Mouse (Mus musculus) midbrain, embryonic 10.5 days (tissue): ENCODE results near the gene Zfp64. TPM values are rescaled to one million over a fixed set of nuclear protein-coding genes. Genes with fewer than 3 reads are reported as not detected.
A peak's percentile ranks its signal among the peaks of the same experiment; 100 is the strongest.

Source experiments
- DNase-seq: peaks from one replicate; pipeline ENCODE4 v3.0.0-alpha.2; 2017; ENCODE audit warnings: low spot score
- H3K27ac ChIP-seq: fragments of 300-500 bp; sonication (generic); replicated peaks from 2 replicates; pipeline ENCODE4 v1.5.1; 2016; ENCODE audit warnings: mild to moderate bottlenecking
- H3K27me3 ChIP-seq: fragments of 300-500 bp; sonication (generic); 2 replicates; pipeline ENCODE4 v1.6.1; 2016; ENCODE audit warnings: low read depth, mild to moderate bottlenecking; ENCODE audit not compliant: poor library complexity, severe bottlenecking
- H3K36me3 ChIP-seq: fragments of 300-500 bp; sonication (generic); 2 replicates; pipeline ENCODE4 v1.6.1; 2016; ENCODE audit warnings: mild to moderate bottlenecking, moderate library complexity
- H3K4me1 ChIP-seq: fragments of 300-500 bp; sonication (generic); 2 replicates; pipeline ENCODE4 v1.6.1; 2016
- H3K4me3 ChIP-seq: fragments of 300-500 bp; sonication (generic); 2 replicates; pipeline ENCODE4 v1.5.1; 2016; ENCODE audit warnings: mild to moderate bottlenecking, moderate library complexity
- H3K9me3 ChIP-seq: fragments of 300-500 bp; sonication (generic); replicated peaks from 2 replicates; pipeline ENCODE4 v1.6.1; 2016; ENCODE audit warnings: mild to moderate bottlenecking
- WGBS: fragments of 180-500 bp; shearing (Covaris S2); methylation state at CpG from one replicate; pipeline ENCODE4 v1.1.7; 2016; 5-methylcytosine and 5-hydroxymethylcytosine counted together
- polyA plus RNA-seq: library from polyadenylated mRNA; unstranded; fragments of >200 nt; fragmentation: Nextera tagmentation; extraction: Ambion mirVana; gene quantifications from 2 replicates; pipeline ENCODE4 v1.2.1, GENCODE M21; 2016

Gene Zfp64
- polyA plus RNA-seq, 1 experiment from 2014 or later, result 38.0 TPM

GRCm38 (mm10) chr2:168878708-168879107 lies 76.7 kb downstream of the Zfp64 start:
- Histone ChIP-seq H3K36me3 (no peaks in the 10 kb centered on the region), H3K27me3 (no peaks in the 10 kb centered on the region), H3K9me3 (no peaks in the 10 kb centered on the region), H3K27ac (no peak overlapping the region), H3K4me1 (peaks cover 9% of the 10 kb centered on the region; the same call in 1 of the 2 replicates), H3K4me3 (no peak overlapping the region)
- DNase-seq, result no peak
- 88% methylated on average over 8 of the region's 8 CpGs for WGBS

- no peaks in the 10 kb centered on the region for H3K9me3 ChIP-seq
- peaks cover 13% of the 10 kb centered on the region for H3K4me1 ChIP-seq
- H3K4me3 ChIP-seq, result no peak overlapping the region
- no peak overlapping the region for H3K27ac ChIP-seq
- no peaks in the 10 kb centered on the region for H3K36me3 ChIP-seq
- no peak for DNase-seq
- no peaks in the 10 kb centered on the region for H3K27me3 ChIP-seq
- WGBS, result 81% methylated on average over 4 of the region's 4 CpGs
These were observed 77.2 kb downstream of the Zfp64 start for GRCm38 (mm10) chr2:168878158-168878557.

- 93% methylated on average over 10 of the region's 10 CpGs for WGBS
- H3K4me3 ChIP-seq, result no peak overlapping the region
- no peaks in the 10 kb centered on the region for H3K36me3 ChIP-seq
- H3K9me3 ChIP-seq, result no peaks in the 10 kb centered on the region
- peaks cover 29% of the 10 kb centered on the region for H3K4me1 ChIP-seq
- DNase-seq, result no peak
- no peak overlapping the region for H3K27ac ChIP-seq
- no peaks in the 10 kb centered on the region for H3K27me3 ChIP-seq
These were observed 78.8 kb downstream of the Zfp64 start for GRCm38 (mm10) chr2:168876631-168877030.

- peak overlapping the region; percentile 30 for H3K27ac ChIP-seq
- H3K36me3 ChIP-seq, result no peaks in the 10 kb centered on the region
- H3K9me3 ChIP-seq, result no peaks in the 10 kb centered on the region
- H3K4me3 ChIP-seq, result no peak overlapping the region
- no peak for DNase-seq
- 92% methylated on average over 6 of the region's 6 CpGs for WGBS
- H3K4me1 ChIP-seq, result peaks cover 43% of the 10 kb centered on the region
- H3K27me3 ChIP-seq, result no peaks in the 10 kb centered on the region
These were observed 80.9 kb downstream of the Zfp64 start for GRCm38 (mm10) chr2:168874498-168874897.

GRCm38 (mm10) chr2:168871767-168872511 lies 83.4 kb downstream of the Zfp64 start:
- Histone ChIP-seq H3K27me3 (no peaks in the 10 kb centered on the region), H3K27ac (peak overlapping the region; percentile 82), H3K9me3 (no peaks in the 10 kb centered on the region), H3K4me1 (peaks cover 43% of the 10 kb centered on the region), H3K4me3 (peak overlapping the region; percentile 34), H3K36me3 (no peaks in the 10 kb centered on the region)
- WGBS, result 15% methylated on average over 22 of the region's 22 CpGs
- peak; percentile 65 for DNase-seq

GRCm38 (mm10) chr2:168870480-168870879 lies 84.9 kb downstream of the Zfp64 start:
- H3K9me3 ChIP-seq, result no peaks in the 10 kb centered on the region
- peaks cover 43% of the 10 kb centered on the region for H3K4me1 ChIP-seq

GRCm38 (mm10) chr2:168866942-168867341 lies 88.4 kb downstream of the Zfp64 start:
- 0 out of 2 replicates have a peak overlapping the region, but pooled peaks have one; percentile 25 for H3K27ac ChIP-seq
- no peaks in the 10 kb centered on the region for H3K36me3 ChIP-seq
- WGBS, result 92% methylated on average over 8 of the region's 8 CpGs
- H3K4me1 ChIP-seq, result peaks cover 29% of the 10 kb centered on the region
- no peak overlapping the region for H3K4me3 ChIP-seq
- no peaks in the 10 kb centered on the region for H3K9me3 ChIP-seq
- DNase-seq, result no peak
- no peaks in the 10 kb centered on the region; the same call in 1 of the 2 replicates for H3K27me3 ChIP-seq

More at GRCm38 (mm10) chr2:168870480-168870879, 84.9 kb downstream of the Zfp64 start:
- DNase-seq, result peak; percentile 62
- Histone ChIP-seq H3K4me3 (no peak overlapping the region), H3K36me3 (no peaks in the 10 kb centered on the region), H3K27me3 (no peaks in the 10 kb centered on the region; the same call in 1 of the 2 replicates), H3K27ac (peak overlapping the region; percentile 82)
- WGBS, result 58% methylated on average over 4 of the region's 4 CpGs

- 77% methylated on average over 10 of the region's 10 CpGs for WGBS
These were observed 89.0 kb downstream of the Zfp64 start for GRCm38 (mm10) chr2:168866436-168866835.

GRCm38 (mm10) chr2:168864905-168865304 lies 90.5 kb downstream of the Zfp64 start:
- 88% methylated on average over 5 of the region's 5 CpGs for WGBS
- Histone ChIP-seq H3K36me3 (no peaks in the 10 kb centered on the region), H3K4me3 (no peak overlapping the region), H3K27me3 (no peaks in the 10 kb centered on the region; the same call in 1 of the 2 replicates), H3K27ac (peak overlapping the region; percentile 74; the same call in 1 of the 2 replicates), H3K4me1 (peaks cover 32% of the 10 kb centered on the region), H3K9me3 (no peaks in the 10 kb centered on the region)
- DNase-seq, result no peak

More at GRCm38 (mm10) chr2:168866436-168866835, 89.0 kb downstream of the Zfp64 start:
- DNase-seq, result no peak
- Histone ChIP-seq H3K4me3 (no peak overlapping the region), H3K36me3 (no peaks in the 10 kb centered on the region), H3K27ac (0 out of 2 replicates have a peak overlapping the region, but pooled peaks have one; percentile 25), H3K9me3 (no peaks in the 10 kb centered on the region), H3K27me3 (no peaks in the 10 kb centered on the region; the same call in 1 of the 2 replicates), H3K4me1 (peaks cover 29% of the 10 kb centered on the region)

- Histone ChIP-seq H3K27ac (peak overlapping the region; percentile 81), H3K4me1 (peaks cover 38% of the 10 kb centered on the region), H3K4me3 (no peak overlapping the region), H3K9me3 (no peaks in the 10 kb centered on the region), H3K27me3 (peaks cover 8% of the 10 kb centered on the region), H3K36me3 (no peaks in the 10 kb centered on the region)
- WGBS, result 10% methylated on average over 4 of the region's 4 CpGs
- peak; percentile 64 for DNase-seq
These were observed 92.7 kb downstream of the Zfp64 start for GRCm38 (mm10) chr2:168862694-168863093.

GRCm38 (mm10) chr2:168860922-168861740 lies 94.3 kb downstream of the Zfp64 start:
- peak overlapping the region; percentile 77 for H3K27ac ChIP-seq
- peaks cover 38% of the 10 kb centered on the region for H3K4me1 ChIP-seq
- peak overlapping the region; percentile 23 for H3K4me3 ChIP-seq
- H3K27me3 ChIP-seq, result peaks cover 21% of the 10 kb centered on the region
- H3K9me3 ChIP-seq, result no peaks in the 10 kb centered on the region
- 31% methylated on average over 24 of the region's 24 CpGs for WGBS
- DNase-seq, result peak; percentile 82
- H3K36me3 ChIP-seq, result no peaks in the 10 kb centered on the region

GRCm38 (mm10) chr2:168860032-168860691 lies 95.2 kb downstream of the Zfp64 start:
- Histone ChIP-seq H3K27me3 (peaks cover 28% of the 10 kb centered on the region), H3K4me3 (peak overlapping the region; percentile 23), H3K4me1 (peaks cover 38% of the 10 kb centered on the region), H3K36me3 (no peaks in the 10 kb centered on the region), H3K9me3 (no peaks in the 10 kb centered on the region), H3K27ac (peak overlapping the region; percentile 77)
- 17% methylated on average over 16 of the region's 16 CpGs for WGBS
- peak; percentile 41 for DNase-seq
